Mouse (Mus musculus) kidney, postnatal 36 days (tissue): ENCODE measurements at regions not wholly inside any gene's neighbourhood (a gene's known extent, or its start where the extent isn't known, plus 50 kb on each side); places are given as distances from the start of the nearest gene placed in this dataset.
"Not testable (repeated sequence)": the region's sequence is repeated elsewhere in the genome, so short reads cannot be mapped to it uniquely, and the experiment has no call there.

Experiments
- DNase-seq, 2 experiments: peaks; one replicate each; pipeline ENCODE4 v3.0.0; 2021 to 2022; ENCODE audit warnings: mixed read lengths in 2 of 2

GRCm38 (mm10) chr7:52732161-52732560 lies 716.6 kb upstream of the 1700015G11Rik start:
- DNase-seq: not testable (repeated sequence)

DNA sequence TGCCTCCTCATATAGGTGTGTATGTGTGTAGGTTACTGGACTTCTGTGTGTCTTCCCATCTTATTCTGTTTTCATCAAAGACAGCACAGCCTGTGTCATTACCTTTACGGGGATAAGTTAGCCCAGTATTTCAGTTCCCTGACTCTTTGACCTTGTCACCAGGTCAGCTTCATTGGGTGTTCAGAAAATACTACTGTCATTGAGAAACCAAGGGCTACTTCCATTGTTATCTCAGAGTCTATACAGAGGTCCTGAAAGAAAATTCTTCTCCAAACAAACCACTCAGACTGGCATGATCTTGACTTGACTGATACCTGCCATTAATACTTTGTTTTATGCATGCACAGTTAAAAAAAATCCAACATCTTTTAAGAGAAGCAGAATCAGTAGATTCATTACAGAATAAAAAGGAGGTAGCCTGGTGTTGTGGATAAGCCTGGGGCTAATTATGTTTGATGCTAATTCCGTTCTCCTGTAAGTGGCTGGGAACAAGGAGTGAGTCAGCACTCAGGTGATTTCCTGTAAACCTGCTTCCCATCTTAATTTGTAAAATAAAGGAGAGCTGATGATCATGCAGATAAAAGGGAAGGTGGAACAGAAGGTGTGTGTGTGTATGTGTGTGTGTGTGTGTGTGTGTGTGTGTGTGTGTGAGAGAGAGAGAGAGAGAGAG lies 710.8 kb upstream of the 1700015G11Rik start:
- DNase-seq: no peak

GRCm38 (mm10) chr7:52702464-52703145 lies 687.1 kb upstream of the 1700015G11Rik start:
- DNase-seq: peak in 1 of 2 experiments; percentile 1

- no peak for DNase-seq
Measured at GRCm38 (mm10) chr7:52668341-52668740, 652.8 kb upstream of the 1700015G11Rik start.
